ENCODE assay signal across 15 mouse cellular contexts in the genomic region with DNA sequence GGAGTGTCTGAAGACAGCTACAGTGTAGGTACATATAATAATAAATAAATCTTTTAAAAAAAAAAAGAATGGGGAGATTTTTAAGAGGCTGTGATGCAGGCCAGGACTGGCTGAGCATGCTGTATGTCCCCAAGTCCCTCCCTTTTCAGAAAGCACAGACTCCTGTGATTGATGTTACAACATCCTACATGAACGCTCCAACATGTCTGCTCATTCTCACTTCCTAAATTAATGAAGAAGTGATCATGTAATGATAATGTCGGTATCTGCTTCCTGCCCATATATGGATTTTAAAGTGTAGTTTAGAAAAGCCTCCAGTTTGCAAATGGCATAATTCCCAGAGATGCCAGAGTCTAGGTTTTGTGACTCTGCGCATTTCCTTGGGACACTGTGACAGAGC. TPM values are rescaled to one million over a fixed set of nuclear protein-coding genes. Genes with fewer than 3 reads are reported as not detected.
"Had no signal": no experiment of that assay in that cellular context is flagged by ENCODE, and none has a peak within 500 bp of the region (broad histone marks: within the 10 kb centered on the region; RNA-seq: fewer than 3 reads in every experiment).

No protein-coding gene starts in this region.

- H3K9ac ChIP-seq: kidney, embryonic 15.5 days; limb, embryonic 15.5 days; liver, embryonic 12.5 days; lung, embryonic 14.5 days; neural tube, embryonic 13.5 days had no signal

- H3K4me1 ChIP-seq: kidney, embryonic 15.5 days; limb, embryonic 15.5 days; liver, embryonic 12.5 days had no signal

- H3K4me2 ChIP-seq: kidney, embryonic 15.5 days; limb, embryonic 15.5 days; liver, embryonic 12.5 days; lung, embryonic 14.5 days; neural tube, embryonic 13.5 days had no signal

- H3K27ac ChIP-seq: kidney, embryonic 15.5 days; limb, embryonic 15.5 days; liver, embryonic 12.5 days had no signal

- H3K27me3 ChIP-seq: limb, embryonic 15.5 days; liver, embryonic 12.5 days; neural tube, embryonic 13.5 days had no signal

- DNase-seq: kidney, adult 2 months; kidney, postnatal 14 days; lung, embryonic 14.5 days; lung, postnatal 10 days; lung, postnatal 4 days; retina, postnatal 1 day; right cerebral cortex, postnatal 14 days; thymus, adult 18-20 months; thymus, postnatal 14 days had no signal

- H3K9me3 ChIP-seq: kidney, embryonic 15.5 days; limb, embryonic 15.5 days; liver, embryonic 12.5 days; neural tube, embryonic 13.5 days had no signal

- H3K4me3 ChIP-seq: kidney, embryonic 15.5 days; limb, embryonic 15.5 days; liver, embryonic 12.5 days; neural tube, embryonic 13.5 days had no signal

- H3K36me3 ChIP-seq: kidney, embryonic 15.5 days; limb, embryonic 15.5 days; liver, embryonic 12.5 days; neural tube, embryonic 13.5 days had no signal

- ATAC-seq: liver, embryonic 12.5 days; midbrain, embryonic 16.5 days had no signal

RNA-seq across cellular contexts. Expression of gene Myo16, which starts 18.6 kb away (rescaled TPM):
- total RNA-seq: megakaryocyte-erythroid progenitor cell, adult 5-6 weeks had no signal
